Mouse (Mus musculus): Measurements from ENCODE around the gene Slc25a41.

Slc25a41 gene

DNA sequence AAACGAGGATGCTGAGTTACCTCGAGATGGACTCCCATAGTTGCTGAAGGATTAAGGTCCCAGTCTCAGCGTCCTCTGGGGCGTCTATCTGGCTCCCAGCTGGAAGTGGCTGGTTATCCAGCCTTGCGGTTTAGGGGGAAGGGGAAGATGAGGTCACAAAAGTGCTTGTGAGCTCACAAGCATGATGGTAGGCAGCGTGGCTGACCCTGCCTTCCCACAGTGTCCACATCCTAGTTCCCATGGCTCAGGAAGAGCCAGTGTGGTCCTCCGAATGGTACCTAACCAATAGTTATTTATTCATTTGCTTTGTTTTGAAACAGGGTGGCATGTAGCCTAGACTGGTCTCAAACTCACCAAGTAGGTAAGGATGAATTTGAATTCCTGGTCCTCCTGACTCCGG lies at the start of gene Slc25a41:
Gene Slc25a41, minus strand, starts transcription at position 101 of the 400 bp plus-strand sequence.
- no peak for DNase-seq

GRCm38 (mm10) chr17:57087049-57087832 lies 45.8 kb upstream of the Slc25a41 start, which contains the start of gene Tubb4a:
Tubb4a (minus strand) TSS chr17:57087782.
- DNase-seq = peak; percentile 7 to 18

DNA sequence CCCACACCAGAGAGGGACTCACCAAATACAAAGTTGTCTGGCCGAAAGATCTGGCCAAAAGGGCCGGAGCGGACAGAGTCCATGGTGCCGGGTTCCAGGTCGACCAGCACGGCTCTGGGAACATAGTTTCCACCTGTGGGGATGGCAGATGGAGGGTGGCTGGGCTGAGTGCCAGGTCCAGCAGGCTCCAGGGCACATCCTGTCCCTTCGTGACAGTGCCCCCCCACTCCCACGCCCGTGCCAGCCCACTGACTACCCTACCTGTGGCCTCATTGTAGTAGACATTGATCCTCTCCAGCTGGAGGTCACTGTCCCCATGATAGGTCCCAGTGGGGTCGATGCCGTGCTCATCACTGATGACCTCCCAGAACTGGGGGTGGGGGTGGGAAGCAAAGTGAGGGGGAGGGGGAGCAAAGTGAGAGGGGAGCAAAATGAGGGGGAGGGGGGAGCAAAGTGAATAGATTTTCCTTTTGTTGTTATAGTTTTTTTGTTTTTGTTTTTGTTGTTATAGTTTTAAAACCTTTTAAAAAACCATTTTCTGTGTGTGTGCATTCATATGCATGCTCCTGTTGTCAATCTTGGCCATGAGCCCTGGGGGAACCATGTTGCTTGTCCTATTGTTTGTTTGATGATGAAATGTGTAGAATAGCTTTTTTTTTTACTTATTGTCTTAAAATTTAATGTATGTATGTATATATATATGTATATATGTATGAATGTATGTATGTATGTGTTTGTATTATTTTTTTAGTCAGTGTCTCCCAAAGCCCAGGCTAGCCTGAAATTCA lies 44.7 kb upstream of the Slc25a41 start:
- DNase-seq = peak in 1 of 2 experiments; percentile 27

DNA sequence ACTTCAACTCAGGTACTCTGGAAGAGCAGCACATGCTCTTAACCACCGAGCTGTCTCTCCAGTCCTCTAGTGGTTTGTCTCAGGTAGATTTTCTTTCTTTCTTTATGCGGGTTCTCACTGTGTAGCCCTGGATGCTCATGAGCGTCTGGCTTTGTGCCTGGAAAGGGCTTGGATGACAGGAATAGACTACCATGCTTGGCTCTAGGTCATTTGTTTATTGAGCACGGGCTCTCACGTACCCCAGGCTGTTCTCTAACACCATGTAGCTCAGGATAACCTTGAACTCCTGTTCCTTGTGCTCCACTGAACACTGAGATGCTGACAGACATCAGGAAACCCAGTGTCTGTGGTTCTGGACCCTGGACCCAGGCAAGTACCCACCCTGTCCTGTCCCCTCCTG lies 41.0 kb upstream of the Slc25a41 start:
- no peak for DNase-seq

- DNase-seq = no peak
These were observed 39.9 kb upstream of the Slc25a41 start for GRCm38 (mm10) chr17:57081234-57081842.

GRCm38 (mm10) chr17:57079919-57080318 lies 38.5 kb upstream of the Slc25a41 start:
- DNase-seq = no peak

DNA sequence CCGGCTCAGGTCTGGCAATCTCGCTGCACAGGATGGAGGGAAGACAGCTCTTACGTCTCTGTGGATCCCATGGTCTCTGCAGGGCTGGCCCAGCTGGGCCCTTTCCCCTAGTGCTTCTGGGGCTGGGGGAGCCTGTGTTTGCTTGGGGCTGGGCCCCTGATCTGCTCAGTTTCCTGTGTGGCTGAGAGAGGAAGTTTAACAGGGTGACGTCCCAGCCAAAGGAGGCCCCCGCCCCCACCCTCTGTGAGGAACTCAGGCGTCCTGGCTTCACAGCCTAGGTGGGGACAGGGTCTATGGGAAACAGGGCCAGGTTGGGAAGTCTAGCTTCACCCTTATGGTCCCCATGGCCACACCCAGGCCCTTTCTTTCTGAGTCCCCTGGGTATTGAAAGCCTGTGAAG lies 36.9 kb upstream of the Slc25a41 start, which contains the start of gene Dennd1c:
Gene Dennd1c, minus strand, starts transcription at position 179 of the 400 bp plus-strand sequence.
- peak in 1 of 2 experiments; percentile 16 for DNase-seq

GRCm38 (mm10) chr17:57076916-57077315 lies 35.5 kb upstream of the Slc25a41 start:
- no peak for DNase-seq

DNA sequence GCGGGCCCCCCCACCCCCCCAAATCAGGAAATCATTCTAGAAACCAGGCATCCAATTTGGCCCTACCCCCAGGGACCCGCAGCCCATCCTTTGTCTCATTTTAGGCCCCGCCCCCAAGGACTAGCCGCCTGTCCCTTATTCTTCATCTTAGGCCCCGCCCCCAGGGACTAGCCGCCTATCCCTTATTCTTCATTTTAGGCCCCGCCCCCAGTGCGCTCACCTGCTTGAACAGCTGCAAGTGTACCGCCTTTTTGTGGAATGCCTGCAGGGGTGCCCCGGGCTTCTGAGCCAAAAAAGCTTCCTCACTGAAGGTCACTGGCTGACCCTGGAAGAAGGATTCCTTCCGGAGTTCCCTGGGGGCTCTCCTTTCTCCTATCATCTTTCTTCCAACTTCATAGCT lies 29.2 kb upstream of the Slc25a41 start:
- DNase-seq = peak; percentile 49 to 74

DNA sequence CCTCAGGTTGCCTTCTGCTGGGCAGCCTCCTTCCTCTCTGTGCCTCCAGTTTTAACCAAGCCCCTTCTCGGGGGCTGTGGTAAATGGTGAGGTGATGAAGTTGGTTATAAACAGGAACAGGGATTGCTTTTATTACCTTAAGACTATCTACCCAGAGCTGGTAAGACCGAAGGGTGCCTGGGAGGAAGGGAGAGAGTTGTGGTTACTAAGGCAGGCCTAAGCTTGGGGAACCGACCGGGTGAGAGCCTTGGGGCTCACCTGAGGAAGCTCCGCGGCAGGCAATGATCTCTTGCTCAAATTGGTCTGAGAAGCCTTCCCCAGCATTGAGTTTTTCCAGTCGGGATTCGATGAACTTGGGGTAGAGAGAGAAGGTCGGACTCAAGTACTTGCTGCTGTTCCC lies 28.8 kb upstream of the Slc25a41 start:
- no peak for DNase-seq

- no peak for DNase-seq
These were observed 25.5 kb upstream of the Slc25a41 start for GRCm38 (mm10) chr17:57066908-57067307.

GRCm38 (mm10) chr17:57063031-57063430 lies 21.6 kb upstream of the Slc25a41 start:
- DNase-seq = peak; percentile 29 to 38

- peak; percentile 19 to 46 for DNase-seq
These were observed 21.1 kb upstream of the Slc25a41 start for GRCm38 (mm10) chr17:57062548-57062947.

DNA sequence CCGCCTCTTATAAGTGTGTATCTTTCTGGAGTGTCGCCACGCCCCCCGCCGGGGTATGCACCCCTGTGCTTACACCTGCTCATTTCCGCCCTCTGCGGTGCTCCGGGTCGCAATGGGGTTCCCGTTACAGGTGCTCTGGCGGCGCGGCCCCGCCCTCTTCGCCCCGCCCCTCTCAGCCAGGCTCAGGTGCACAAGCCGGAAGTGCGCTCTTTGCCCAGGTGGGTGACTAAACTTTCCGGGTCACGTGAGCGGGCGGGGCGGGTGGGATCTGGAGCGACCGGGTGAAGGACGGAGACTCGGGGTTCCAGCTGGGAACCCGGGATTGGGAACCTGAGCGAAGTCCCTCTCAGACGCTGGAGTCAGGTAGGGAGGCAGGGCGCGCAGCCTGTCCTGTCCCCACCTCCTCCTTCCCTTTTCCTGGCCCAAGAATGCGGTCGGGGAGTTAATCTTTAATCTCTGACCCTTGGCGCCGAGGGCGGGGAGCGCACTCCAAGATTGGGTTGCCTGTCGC lies 20.6 kb upstream of the Slc25a41 start:
- peak; percentile 87 to 89 for DNase-seq

GRCm38 (mm10) chr17:57061069-57061468 lies 19.6 kb upstream of the Slc25a41 start:
- no peak for DNase-seq

DNA sequence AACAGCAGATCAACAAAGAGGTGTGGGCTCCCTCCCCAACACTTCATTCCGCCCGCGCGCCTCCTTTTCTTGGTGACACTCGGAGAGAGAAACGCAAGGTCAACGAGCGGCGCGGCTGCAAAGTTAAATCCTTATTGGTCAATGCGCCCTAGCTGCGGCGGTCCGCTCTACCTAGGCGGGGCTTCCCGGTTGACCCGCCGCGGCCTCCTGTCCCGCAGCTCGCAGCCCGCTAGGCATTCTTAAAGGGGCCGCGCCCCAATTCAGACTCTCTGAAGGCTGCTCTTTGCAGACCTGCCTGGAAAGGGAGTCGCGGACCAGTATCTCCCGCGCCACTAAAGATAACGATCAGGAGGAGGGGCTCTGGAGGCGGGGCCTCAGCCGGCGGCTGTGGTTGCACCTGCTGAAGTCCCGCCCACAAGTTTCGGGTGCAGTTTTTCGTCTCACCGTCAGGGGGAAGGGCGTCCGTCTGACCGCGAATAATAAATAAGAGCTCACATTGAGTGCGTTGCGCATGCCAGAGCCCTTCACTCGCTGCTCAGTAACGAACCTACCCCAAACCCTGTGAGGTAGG lies 18.9 kb upstream of the Slc25a41 start:
- DNase-seq = peak; percentile 96

- DNase-seq = peak; percentile 76 to 84
These were observed 18.1 kb upstream of the Slc25a41 start, which contains the start of gene Slc25a23 for GRCm38 (mm10) chr17:57059486-57059977. Slc25a23 (minus strand) TSS chr17:57059863.

- peak; percentile 44 to 59 for DNase-seq
These were observed 17.5 kb upstream of the Slc25a41 start, which contains the start of gene Crb3 for GRCm38 (mm10) chr17:57058891-57059485. Crb3 (plus strand) TSS chr17:57059105.

DNA sequence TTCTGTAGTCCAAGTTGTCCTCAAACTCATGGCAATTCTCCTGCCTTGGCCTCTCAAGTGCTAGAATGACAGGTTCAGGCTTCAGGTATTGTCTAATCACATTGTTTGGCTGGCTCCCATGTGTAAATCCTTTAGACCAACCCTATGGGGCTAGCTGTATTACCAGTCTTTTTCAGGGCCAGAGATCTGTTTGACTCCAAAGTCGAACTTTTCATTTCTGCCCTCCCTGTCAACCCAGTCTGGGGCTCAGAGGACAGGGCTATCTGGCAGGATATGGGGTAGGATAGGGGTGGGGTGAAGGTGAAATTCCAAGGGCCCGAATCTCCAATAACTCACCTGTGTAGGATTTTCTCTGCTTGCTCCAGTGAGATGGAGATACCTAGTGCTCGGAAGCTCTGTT lies 14.8 kb upstream of the Slc25a41 start:
- no peak for DNase-seq

DNA sequence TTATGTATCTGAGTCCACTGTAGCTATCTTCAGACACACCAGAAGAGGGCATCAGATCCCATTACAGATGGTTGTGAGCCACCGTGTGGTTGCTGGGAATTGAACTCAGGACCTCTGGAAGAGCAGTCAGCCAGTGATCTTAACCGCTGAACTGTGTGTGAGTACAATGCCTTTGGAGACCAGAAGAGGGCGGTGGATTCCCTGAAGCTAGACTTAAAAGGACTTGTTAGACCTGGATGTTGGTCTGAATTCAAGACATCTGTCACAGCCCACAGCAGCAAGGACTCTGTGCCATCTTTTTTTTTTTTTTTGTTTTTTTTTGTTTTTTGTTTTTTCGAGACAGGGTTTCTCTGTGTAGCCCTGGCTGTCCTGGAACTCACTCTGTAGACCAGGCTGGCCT lies 10.2 kb upstream of the Slc25a41 start:
- peak in 1 of 2 experiments; percentile 36 for DNase-seq

DNA sequence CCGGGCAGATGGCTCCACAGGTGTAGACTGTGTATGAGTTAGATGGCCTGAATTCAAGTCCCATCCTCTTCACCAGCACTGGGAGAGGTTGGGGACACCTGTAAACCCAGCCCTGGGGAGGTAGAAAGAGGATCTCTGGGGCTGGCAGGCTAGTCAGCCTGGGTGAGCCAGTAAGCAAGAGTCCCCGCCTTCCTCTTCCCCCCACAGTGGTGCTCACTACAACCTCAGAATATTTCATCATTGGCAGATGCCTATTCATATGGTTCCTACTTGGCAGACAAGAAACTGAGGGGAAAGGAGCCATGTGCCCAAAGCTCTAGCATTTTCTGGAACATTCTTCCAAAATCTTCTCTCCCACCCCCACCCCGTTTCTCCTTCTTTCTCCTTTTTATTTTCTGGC lies 7.4 kb upstream of the Slc25a41 start:
- DNase-seq = no peak

DNA sequence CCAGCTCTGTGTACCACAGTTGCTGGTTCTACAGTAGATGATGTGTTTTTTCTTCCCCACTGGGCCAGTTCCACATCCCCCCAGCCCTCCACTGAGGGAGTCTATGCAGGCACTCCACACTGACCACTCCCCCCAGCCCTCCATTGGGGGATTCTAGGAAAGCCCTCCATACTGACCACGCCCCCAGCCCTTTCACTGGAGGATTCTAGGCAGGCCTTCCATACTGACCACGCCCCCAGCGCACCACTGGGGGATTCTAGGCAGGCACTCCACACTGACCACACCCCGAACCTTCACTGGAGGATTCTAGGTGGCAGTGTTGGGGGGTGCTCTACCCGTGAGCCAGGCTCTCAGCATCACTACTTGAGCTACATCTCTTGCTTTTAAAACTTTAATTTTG lies 6.0 kb upstream of the Slc25a41 start:
- peak; percentile 13 to 15 for DNase-seq
